Mouse (Mus musculus): ENCODE measurements around the gene Tcf20.

DNA sequence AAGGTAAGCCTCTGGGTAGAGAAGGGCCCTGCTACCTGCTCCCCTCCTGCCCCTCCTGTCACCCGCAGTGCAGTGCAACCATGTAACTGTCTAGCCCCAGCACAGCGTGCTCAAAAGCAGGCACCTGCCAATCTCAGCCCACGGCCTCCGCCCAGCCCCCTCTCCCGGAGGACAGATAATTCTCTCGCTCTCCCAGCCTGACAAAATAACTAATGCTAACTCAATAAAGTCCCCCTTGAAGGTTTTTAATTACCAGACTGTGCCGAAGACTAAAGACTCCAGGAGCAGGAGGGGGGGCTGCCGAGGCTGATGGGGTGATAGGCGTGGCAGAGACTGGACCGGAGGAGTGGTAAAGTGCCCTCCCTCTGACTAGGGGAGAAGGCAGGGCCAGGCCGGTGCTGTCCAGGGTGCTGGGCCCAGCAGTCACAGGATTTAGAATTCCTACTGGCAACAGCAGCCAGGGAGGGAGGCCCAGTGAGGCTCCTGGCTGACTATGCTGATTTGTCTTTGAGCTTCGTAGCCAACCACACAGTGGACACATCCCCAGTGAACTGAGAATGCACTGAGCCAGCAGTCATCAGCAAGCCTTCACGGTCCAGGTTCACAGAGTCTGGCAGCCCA lies 66.7 kb downstream of the Tcf20 start:
- TF ChIP-seq POLR2A (IDR thresholded peaks at IDR 0.05; ENCODE audit: control insufficient read depth in 1 of 2, insufficient read depth in 1 of 2, low read depth in 1 of 2, low read length in 2 of 2, poor library complexity in 1 of 2) (no peak), POLR2AphosphoS5 (IDR thresholded peaks at IDR 0.05; ENCODE audit: borderline replicate concordance, low read depth, low read length) (no peak), RAD21 (IDR thresholded peaks at IDR 0.05; ENCODE audit: low read depth, low read length) (no peak), GATA1 (IDR thresholded peaks at IDR 0.05; ENCODE audit: low read depth, low read length) (no peak), ZC3H11A (IDR thresholded peaks at IDR 0.05; ENCODE audit: low read depth, low read length) (no peak), EP300 (IDR thresholded peaks at IDR 0.05; ENCODE audit: low read depth in 1 of 2, low read length in 2 of 2) (no peak; a peak in 1 of 4 replicates), CTCF (IDR thresholded peaks at IDR 0.05 in 2 of 3, conservative IDR thresholded peaks at IDR 0.05 in 1 of 3; ENCODE audit: control insufficient read depth in 1 of 3, insufficient read depth in 1 of 3, low read depth in 2 of 3, low read length in 3 of 3, poor library complexity in 1 of 3, severe bottlenecking in 1 of 3) (no peak), MEF2A (IDR thresholded peaks at IDR 0.05; ENCODE audit: extremely low read depth, insufficient replicate concordance, low read depth, low read length, poor library complexity, severe bottlenecking) (no peak), ETS1 (IDR thresholded peaks at IDR 0.05; ENCODE audit: low read depth, low read length) (no peak), CHD1 (IDR thresholded peaks at IDR 0.05; ENCODE audit: low read depth, low read length) (no peak), USF2 (IDR thresholded peaks at IDR 0.05; ENCODE audit: borderline replicate concordance in 1 of 2, insufficient read depth in 1 of 2, low read depth in 1 of 2, low read length in 2 of 2) (no peak), USF1 (IDR thresholded peaks at IDR 0.05; ENCODE audit: low read depth, low read length) (no peak), ZMIZ1 (IDR thresholded peaks at IDR 0.05; ENCODE audit: low read depth, low read length) (no peak)

Measured in MEL (cell line).